Mouse (Mus musculus) heart, embryonic 10.5 days (tissue): ENCODE results near the gene Grwd1. TPM values are rescaled to one million over a fixed set of nuclear protein-coding genes. Genes with fewer than 3 reads are reported as not detected.
"Not testable (repeated sequence)": the region's sequence is repeated elsewhere in the genome, so short reads cannot be mapped to it uniquely, and the experiment has no call there.

ENCODE experiments used
- DNase-seq: peaks from one replicate; pipeline ENCODE4 v3.0.0-alpha.2; 2017; ENCODE audit warnings: low spot score
- H3K27ac ChIP-seq: fragments of 300-500 bp; sonication (generic); 2 replicates; pipeline ENCODE4 v1.5.1; 2016; ENCODE audit warnings: mild to moderate bottlenecking
- H3K27me3 ChIP-seq: fragments of 300-500 bp; sonication (generic); 2 replicates; pipeline ENCODE4 v1.6.1; 2016; ENCODE audit warnings: mild to moderate bottlenecking; ENCODE audit not compliant: poor library complexity, insufficient read depth, severe bottlenecking
- H3K36me3 ChIP-seq: fragments of 300-500 bp; sonication (generic); 2 replicates; pipeline ENCODE4 v1.6.1; 2016; ENCODE audit warnings: mild to moderate bottlenecking, moderate library complexity
- H3K4me1 ChIP-seq: fragments of 300-500 bp; sonication (generic); 2 replicates; pipeline ENCODE4 v1.6.1; 2016; ENCODE audit warnings: mild to moderate bottlenecking
- H3K4me3 ChIP-seq: fragments of 300-500 bp; sonication (generic); 2 replicates; pipeline ENCODE4 v1.5.1; 2016; ENCODE audit warnings: mild to moderate bottlenecking, moderate library complexity
- H3K9me3 ChIP-seq: fragments of 300-500 bp; sonication (generic); 2 replicates; pipeline ENCODE4 v1.6.1; 2016; ENCODE audit warnings: mild to moderate bottlenecking, moderate library complexity
- WGBS: fragments of 180-500 bp; shearing (Covaris S2); methylation state at CpG from one replicate; pipeline ENCODE4 v1.1.7; 2016; 5-methylcytosine and 5-hydroxymethylcytosine counted together
- polyA plus RNA-seq: library from polyadenylated mRNA; unstranded; fragments of >200 nt; fragmentation: Nextera tagmentation; extraction: Ambion mirVana; gene quantifications from 2 replicates; pipeline ENCODE4 v1.2.1, GENCODE M21; 2016

Gene Grwd1
- 69.8 and 97.9 TPM in 2 replicates for polyA plus RNA-seq

DNA sequence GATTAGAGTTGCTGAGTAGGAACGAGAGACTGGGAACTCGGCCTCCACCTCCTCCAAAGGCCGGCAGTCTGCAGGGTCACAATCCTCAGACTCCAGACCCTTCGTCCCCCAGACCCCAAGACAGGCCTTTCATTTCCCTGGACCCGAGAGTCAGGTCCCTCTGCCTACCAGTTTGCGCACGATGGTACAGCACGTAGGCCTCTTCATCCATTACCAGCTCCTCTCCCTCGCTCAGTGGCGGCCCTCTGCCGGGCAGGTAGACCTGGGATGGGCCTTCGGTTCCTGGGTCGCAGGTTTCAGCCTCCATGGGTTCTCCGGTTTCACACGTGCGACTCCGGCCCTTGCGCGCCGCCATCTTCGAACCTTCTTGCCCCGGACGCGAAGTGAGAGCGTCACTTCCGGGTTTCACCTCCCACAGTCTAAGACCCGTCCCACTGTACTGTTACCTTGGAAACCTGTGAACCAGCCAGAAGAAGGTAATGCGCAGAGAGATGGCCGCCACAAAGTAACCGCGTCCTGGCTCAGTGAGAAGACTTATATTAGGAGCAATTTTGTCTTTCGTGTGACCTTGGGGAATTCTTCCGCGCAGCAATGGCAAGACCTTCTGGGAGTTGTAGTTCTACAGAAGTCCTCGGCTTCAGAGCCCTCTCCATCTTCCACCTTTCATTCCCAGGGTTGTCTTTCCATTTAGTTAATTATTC lies at the start of gene Grwd1:
Gene Grwd1, minus strand, starts transcription at position 518 of the 701 bp plus-strand sequence.
- peak within 1 kb of the TSS; percentile 93 for H3K27ac ChIP-seq
- under 1% methylated on average over 35 of the region's 35 CpGs for WGBS
- H3K4me1 ChIP-seq: peaks cover 32% of the 10 kb centered on the region
- peaks cover 38% of the 10 kb centered on the region for H3K36me3 ChIP-seq
- H3K27me3 ChIP-seq: peaks cover 47% of the 10 kb centered on the region
- no peaks in the 10 kb centered on the region for H3K9me3 ChIP-seq
- peak; percentile 95 for DNase-seq
- H3K4me3 ChIP-seq: peak within 1 kb of the TSS; percentile 99

DNA sequence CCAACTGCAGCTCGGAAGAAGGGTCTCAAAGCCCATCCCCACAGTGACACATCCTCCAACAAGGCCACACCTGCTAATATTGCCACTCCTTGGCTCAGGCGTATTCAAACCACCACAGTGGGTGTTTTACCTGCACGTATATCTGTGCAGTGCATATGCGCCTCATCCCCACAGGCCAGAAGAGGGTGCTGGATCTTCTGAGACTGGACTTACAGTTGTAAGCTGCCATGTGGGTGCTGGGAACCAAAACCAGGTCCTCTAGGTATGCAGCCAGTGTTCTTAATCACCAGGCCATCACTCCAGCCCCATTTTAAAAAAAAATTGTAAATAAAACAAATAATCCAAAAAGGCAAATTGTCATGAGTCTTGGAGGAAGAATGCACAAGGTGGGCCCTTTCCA lies 49.8 kb upstream of the Grwd1 start:
- peaks cover 4% of the 10 kb centered on the region; the same call in 1 of the 2 replicates for H3K9me3 ChIP-seq
- 97% methylated on average over 4 of the region's 4 CpGs for WGBS
- H3K27ac ChIP-seq: no peak overlapping the region
- H3K4me1 ChIP-seq: no peaks in the 10 kb centered on the region
- DNase-seq: no peak
- H3K36me3 ChIP-seq: peaks cover 100% of the 10 kb centered on the region
- H3K4me3 ChIP-seq: no peak overlapping the region
- no peaks in the 10 kb centered on the region for H3K27me3 ChIP-seq

DNA sequence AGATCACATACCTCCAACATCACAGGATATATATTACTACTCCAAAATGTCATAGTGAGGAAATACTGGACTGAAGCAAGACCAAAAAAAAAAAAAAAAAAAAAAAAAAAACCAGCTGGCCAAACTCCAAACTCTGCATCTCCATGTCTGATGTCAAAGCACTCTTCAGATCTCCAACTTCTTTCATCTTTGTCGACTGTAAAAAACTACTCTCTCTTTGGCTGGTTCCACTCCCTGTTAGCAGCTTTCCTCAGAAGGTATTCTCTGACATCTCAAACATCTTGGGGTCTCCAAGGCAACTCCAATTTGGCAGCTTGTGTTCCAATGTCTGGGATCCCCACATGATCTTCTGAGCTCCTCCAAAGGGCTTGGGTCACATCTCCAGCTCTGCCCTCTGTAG lies 47.5 kb upstream of the Grwd1 start, which contains the start of gene Grin2d:
Gene Grin2d, minus strand, starts transcription at position 101 of the 400 bp plus-strand sequence.
- Histone ChIP-seq H3K36me3 (peaks cover 93% of the 10 kb centered on the region), H3K4me1 (peaks cover 18% of the 10 kb centered on the region)
- not testable (repeated sequence) for H3K27ac ChIP-seq, H3K27me3 ChIP-seq, H3K4me3 ChIP-seq, DNase-seq, H3K9me3 ChIP-seq
- 91% methylated on average over 1 of the region's 1 CpGs for WGBS

DNA sequence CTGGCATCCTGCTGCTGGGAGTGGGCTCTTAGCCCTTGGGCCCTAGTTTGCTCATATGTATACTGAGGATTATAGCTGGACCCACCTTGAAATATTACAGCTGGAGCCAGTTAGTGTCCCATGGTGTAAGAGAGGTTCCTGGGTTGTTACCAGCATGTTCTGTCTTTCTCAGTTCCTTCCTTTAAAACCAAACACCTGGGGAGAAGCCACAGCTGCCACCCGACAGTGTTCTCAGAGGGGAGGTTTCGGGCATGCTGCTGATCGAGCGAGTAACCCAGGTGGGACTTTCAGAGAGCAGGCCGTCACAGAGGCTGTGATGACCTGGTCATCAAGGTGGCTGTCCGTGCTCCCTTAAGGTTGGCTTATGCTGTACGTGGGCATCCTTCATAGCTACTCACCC lies 46.2 kb upstream of the Grwd1 start:
- DNase-seq: no peak
- Histone ChIP-seq H3K9me3 (peaks cover 4% of the 10 kb centered on the region; the same call in 1 of the 2 replicates), H3K4me1 (peaks cover 18% of the 10 kb centered on the region), H3K27ac (no peak overlapping the region), H3K36me3 (peaks cover 79% of the 10 kb centered on the region), H3K27me3 (peaks cover 3% of the 10 kb centered on the region), H3K4me3 (no peak overlapping the region)
- whole genome bisulfite sequencing: 92% methylated on average over 7 of the region's 7 CpGs

DNA sequence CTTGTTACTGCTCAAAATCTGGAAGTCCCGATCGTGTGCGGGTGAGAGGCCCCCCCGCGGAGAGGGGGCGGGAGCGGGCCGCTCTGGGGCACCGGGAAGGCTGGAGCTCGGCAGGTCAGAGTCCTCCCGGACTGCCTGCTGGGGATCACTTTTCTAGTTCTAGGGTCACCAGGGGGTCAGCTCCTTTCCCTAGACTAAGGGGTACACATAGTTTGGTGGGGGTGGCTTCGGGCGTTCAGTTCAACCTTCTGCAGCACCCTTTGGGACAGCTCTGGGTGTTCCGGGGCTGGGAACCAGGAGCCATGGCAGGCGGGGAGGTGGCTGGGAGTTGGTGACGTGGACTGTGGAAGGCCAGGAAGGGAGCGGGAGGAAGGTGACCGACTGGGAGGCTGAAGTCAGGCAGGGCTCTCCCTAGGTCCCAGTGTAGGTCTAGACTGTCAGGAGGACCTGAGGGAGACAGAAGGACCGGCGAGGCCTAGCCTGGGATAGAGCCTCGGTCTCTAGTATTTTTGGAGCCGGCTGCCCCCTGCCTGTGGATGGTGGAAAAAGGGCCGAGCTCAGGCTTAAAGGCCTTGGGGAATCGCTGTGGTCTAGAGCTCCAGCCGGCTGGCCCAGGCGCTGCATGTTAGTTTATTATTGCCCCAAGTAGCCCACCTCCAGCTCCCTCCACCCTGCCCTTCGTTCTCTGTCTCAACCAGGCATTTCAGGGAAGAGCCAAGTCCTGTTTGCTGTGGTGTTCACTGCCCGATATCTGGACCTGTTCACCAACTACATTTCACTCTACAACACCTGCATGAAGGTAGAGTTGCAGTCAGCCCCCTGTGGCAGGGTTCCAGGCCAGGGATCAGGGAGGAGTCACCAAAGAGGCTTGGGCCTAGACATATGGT lies 42.6 kb upstream of the Grwd1 start:
- WGBS: 3% methylated on average over 28 of the region's 28 CpGs
- Histone ChIP-seq H3K27me3 (peaks cover 39% of the 10 kb centered on the region), H3K27ac (peak overlapping the region; percentile 95), H3K9me3 (no peaks in the 10 kb centered on the region), H3K4me3 (peak overlapping the region; percentile 88), H3K4me1 (peaks cover 46% of the 10 kb centered on the region), H3K36me3 (peaks cover 44% of the 10 kb centered on the region)
- DNase-seq: peak; percentile 87

DNA sequence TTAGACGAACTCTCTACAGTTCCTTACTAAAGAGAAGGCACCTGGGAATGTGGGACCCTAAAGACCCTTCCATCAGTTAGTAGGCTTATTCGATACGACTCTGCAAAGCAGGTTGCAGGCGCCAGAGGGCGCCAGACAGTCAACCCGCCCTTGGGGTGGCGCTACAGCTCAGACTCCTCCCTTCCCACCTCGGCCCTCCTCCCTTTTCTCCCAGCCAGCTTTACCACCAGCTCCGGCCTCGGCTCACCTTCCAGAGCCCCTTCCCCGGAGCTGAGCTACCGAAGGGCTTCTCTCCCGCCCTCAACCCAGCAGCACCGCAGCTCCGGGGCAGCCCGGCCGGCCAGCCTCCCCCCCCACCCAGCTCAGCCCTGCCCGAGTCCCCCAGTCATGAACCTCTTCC lies 41.9 kb upstream of the Grwd1 start, which contains the start of gene Kdelr1:
Gene Kdelr1, plus strand, starts transcription at position 149 of the 400 bp plus-strand sequence.
- no peaks in the 10 kb centered on the region for H3K9me3 ChIP-seq
- DNase-seq: peak; percentile 95
- peaks cover 46% of the 10 kb centered on the region for H3K27me3 ChIP-seq
- under 1% methylated on average over 18 of the region's 18 CpGs for WGBS
- peak within 1 kb of the TSS; percentile 88 for H3K4me3 ChIP-seq
- peak within 1 kb of the TSS; percentile 95 for H3K27ac ChIP-seq
- peaks cover 52% of the 10 kb centered on the region for H3K4me1 ChIP-seq
- H3K36me3 ChIP-seq: peaks cover 37% of the 10 kb centered on the region

DNA sequence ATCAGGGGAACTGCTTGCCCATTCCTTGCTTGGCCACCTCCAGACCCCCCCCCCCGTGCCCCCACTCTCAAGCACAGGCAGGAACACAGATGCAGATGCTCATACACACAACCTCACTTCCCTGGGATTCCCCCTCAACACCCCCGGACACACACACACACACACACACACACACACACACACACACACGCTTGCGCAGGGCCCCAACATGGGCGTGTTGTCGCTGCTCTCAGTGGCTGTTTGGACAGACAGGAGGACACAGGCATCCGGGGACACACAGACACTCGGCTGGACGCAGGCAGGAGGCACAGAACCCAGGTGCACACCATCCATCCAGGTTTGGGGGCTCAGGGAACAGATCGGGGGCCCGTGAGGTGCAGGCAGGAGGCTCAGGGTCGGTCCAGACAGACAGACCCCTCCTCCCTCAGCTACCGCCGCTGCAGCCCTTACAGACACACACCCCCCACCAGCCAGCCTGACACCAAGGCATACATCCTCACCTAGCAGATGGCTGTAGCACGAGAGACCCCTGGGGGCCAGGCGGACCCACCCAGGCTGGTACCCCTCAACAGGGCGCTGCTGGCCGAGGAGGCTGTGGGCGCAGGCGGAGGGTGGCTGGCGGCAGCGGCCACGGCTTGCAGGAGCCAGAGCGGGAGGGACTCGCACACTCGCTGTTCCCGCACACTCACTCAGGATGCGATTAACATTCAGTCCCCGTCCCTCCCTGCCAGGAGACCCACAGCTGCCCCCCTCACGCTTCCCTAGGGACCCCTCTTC lies 39.7 kb upstream of the Grwd1 start:
- Histone ChIP-seq H3K27me3 (peaks cover 60% of the 10 kb centered on the region), H3K9me3 (no peaks in the 10 kb centered on the region), H3K36me3 (peaks cover 15% of the 10 kb centered on the region), H3K4me1 (peaks cover 71% of the 10 kb centered on the region), H3K27ac (0 out of 2 replicates have a peak overlapping the region, but pooled peaks have one; percentile 49), H3K4me3 (peak overlapping the region; percentile 52)
- 2% methylated on average over 30 of the region's 30 CpGs for WGBS
- no peak for DNase-seq

DNA sequence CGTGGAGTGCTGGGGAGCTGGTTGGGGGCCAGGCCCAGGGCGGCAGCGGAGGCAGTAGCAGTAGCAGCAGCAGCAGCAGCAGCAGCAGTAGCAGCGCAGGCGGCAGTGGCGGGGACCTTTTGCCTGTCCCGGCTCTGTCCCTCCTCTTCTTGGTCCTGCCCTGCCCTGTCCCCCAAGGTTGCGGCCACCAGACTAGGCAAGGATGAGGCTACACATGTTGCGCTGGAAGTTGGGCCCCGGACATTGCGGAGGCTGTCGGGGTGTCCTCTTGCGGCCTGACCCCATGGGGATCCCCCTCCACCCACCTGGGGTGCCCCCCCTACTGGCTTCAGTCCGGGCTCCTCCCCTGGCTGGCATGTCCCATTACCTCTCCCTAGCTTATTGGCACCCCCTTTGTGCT lies 39.0 kb upstream of the Grwd1 start:
- Histone ChIP-seq H3K9me3 (no peaks in the 10 kb centered on the region), H3K36me3 (peaks cover 8% of the 10 kb centered on the region), H3K27me3 (peaks cover 60% of the 10 kb centered on the region), H3K4me1 (peaks cover 67% of the 10 kb centered on the region), H3K27ac (peak overlapping the region; percentile 47; the same call in 1 of the 2 replicates), H3K4me3 (peak overlapping the region; percentile 52)
- DNase-seq: no peak
- WGBS: 4% methylated on average over 14 of the region's 14 CpGs

DNA sequence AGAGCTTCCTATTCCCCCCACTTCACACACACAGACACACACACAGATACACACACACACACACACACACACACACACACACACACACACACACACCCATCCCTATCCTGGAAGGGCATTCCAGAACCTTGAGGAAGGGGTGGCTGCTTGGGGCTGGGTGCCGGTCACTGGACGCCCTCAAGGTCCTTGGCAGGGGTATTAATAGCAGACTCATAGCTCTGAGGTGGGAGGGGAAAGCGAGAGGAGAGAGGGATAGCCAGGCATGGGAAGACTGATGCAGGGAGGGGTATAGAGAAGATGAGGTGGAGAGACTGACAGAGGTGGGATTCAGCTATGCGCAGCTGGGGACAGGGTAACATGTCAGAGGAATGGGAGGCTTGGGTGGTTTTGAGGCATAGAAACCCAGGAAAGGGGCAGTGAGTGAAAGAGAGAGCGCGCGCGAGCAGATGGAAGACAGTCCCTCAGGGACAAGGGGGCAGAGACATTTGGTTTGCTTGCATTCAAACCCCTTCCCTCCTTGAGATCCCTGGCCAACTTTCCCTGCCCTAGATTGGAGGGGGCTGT lies 38.4 kb upstream of the Grwd1 start:
- Histone ChIP-seq H3K4me3 (peak overlapping the region; percentile 52), H3K36me3 (peaks cover 2% of the 10 kb centered on the region), H3K27me3 (peaks cover 60% of the 10 kb centered on the region), H3K4me1 (peaks cover 61% of the 10 kb centered on the region), H3K9me3 (no peaks in the 10 kb centered on the region), H3K27ac (peak overlapping the region; percentile 49)
- 17% methylated on average over 8 of the region's 8 CpGs for WGBS
- no peak for DNase-seq

DNA sequence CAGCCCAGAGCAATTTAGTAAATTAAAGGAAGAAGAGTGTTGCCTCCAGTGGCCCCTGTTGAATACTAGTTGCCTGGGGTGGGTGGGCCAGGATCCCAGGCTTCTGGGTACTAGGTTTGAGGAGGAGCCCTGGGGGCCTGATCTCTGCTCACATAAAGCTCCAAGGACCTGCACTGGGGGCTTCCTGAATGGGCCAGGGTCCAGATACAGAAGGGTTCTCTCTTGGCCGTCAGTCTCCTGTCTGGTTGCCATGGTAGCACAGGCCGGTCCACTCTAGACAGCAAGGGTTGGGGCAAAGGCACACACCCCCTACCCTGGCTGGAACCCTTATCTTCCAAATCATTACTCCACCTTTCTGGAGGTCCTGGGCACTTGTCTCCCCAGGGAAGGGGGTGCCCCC lies 37.1 kb upstream of the Grwd1 start:
- WGBS: 30% methylated on average over 2 of the region's 2 CpGs
- peak overlapping the region; percentile 82 for H3K4me3 ChIP-seq
- DNase-seq: no peak
- peaks cover 53% of the 10 kb centered on the region for H3K4me1 ChIP-seq
- H3K36me3 ChIP-seq: no peaks in the 10 kb centered on the region
- H3K27ac ChIP-seq: no peak overlapping the region
- peaks cover 71% of the 10 kb centered on the region for H3K27me3 ChIP-seq
- H3K9me3 ChIP-seq: no peaks in the 10 kb centered on the region

DNA sequence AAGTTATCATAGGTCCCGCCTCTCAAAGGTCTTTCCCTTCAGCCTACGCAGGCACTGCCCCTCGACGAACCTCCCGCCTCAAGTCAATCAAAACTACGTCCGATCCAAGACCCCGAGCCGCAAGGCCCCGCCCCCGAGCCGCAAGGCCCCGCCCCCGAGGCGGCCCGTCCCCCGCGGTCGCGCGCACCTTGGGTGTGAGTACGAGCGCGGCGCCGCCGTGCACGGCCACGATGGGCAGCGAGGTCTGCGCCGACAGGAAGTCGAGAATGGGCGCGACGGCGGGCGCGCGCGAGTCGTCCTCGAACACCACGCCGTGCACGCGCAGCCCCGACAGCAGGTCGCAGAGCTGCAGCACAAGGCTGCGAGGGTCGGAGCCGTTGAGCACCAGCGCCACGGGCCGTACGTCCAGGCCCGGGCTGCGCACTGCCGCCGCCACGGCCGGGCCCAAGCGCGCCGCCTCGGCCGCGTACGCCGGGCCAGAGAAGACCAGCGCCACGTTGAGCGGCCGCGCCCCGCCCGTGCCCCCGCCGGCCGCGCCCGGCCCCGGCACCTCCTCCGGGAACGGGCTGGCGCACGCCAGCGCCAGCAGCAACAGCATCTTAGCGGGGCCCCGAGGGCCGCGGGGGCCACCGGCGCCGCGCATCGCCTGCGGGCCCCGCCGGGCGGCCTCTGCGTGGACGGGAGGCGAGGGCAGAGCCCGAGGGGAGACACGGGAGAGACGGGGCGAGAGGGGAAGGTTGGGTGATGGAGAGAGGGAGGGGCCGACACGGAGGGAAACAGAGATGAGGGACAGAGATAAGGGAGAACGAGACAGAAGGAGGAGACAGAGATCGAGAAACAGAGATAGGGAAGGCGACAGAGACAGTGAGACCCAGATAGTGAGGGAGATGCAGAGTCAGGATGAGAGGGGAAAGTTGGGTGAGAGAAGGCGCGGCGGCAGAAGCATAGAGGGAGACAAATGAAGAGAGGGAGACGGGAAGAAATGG lies 35.5 kb upstream of the Grwd1 start:
- Histone ChIP-seq H3K4me3 (peak overlapping the region; percentile 82), H3K4me1 (peaks cover 53% of the 10 kb centered on the region), H3K9me3 (no peaks in the 10 kb centered on the region), H3K36me3 (no peaks in the 10 kb centered on the region), H3K27ac (peak overlapping the region; percentile 93), H3K27me3 (peaks cover 77% of the 10 kb centered on the region)
- DNase-seq: peak; percentile 95
- WGBS: 1% methylated on average over 117 of the region's 117 CpGs
